Mouse (Mus musculus): ENCODE measurements around the gene Gins2. TPM values are rescaled to one million over a fixed set of nuclear protein-coding genes. Genes with fewer than 3 reads are reported as not detected.

Gene Gins2
- total RNA-seq (2023) = 1.7 TPM

DNA sequence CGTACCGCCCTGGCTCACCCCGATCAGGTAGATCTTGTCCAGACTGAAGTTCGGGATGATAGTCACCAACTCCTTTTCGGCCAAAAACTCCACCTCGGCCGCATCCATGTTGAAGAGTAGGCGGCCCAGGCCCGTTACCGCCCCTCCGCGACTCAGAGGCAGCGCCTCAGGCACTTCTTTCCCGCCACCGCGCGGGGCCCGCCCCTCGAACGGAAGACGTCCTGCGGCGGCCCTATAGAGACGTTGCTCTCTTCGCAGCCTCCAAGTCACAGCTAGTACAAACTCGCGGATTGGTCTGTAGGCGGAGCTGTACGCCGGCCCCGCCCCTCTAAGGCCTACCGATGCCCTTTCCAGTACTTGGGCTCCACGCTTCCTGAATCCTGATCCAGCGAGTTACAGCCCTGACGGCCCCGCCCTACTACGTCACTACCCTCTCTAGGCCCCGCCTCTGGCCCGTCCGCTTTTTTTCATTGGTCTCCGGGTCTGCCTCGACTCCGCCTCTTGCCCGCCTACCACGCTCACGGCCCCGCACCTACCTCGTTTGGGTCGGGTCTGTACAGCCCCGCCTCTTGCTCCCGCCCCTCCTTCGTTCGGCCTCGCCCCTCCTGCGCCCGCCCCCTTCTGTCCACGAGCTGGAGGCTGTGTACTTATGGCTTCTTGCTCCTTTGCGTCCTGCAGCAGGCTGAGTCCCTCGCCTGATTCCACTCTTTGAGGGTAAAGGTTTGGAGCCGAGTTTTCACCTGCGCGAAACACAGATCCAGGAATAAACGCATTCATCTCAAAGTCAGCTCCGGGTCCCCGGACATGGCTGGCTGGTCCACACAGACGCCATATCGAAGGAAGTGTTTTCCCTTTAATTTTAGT is at the start of gene Gins2:
Gene Gins2, minus strand, starts transcription at position 397 of the 864 bp plus-strand sequence.

Other genes with a start within 250 kb of the Gins2 start
- not detected for gene 1190005I06Rik, start 58.3 kb upstream of the Gins2 start, total RNA-seq (2023)
- gene Gm27021, start 78.8 kb upstream of the Gins2 start, total RNA-seq (2023) = not detected
- 422 TPM for gene Cox4i1, start 78.9 kb upstream of the Gins2 start, total RNA-seq (2023)
- gene Emc8, start 79.3 kb upstream of the Gins2 start, total RNA-seq (2023) = 40.6 TPM
- 18.4 TPM for gene Irf8, start 147.1 kb upstream of the Gins2 start, total RNA-seq (2023)